Mouse (Mus musculus): ENCODE results near the gene Nfib.

Gene Nfib

GRCm38 (mm10) chr4:82592086-82593030 lies 113.2 kb downstream of the Nfib start:
- peak; percentile 69 for DNase-seq (ENCODE audit: low read depth)

- DNase-seq (ENCODE audit: low read depth): peak; percentile 85
These were observed 116.1 kb downstream of the Nfib start for GRCm38 (mm10) chr4:82589345-82589890.

- DNase-seq (ENCODE audit: low read depth): no peak
These were observed 116.8 kb downstream of the Nfib start for GRCm38 (mm10) chr4:82588718-82589117.

- DNase-seq (ENCODE audit: low read depth): no peak
These were observed 118.2 kb downstream of the Nfib start for GRCm38 (mm10) chr4:82587146-82587870.

GRCm38 (mm10) chr4:82586637-82587036 lies 118.9 kb downstream of the Nfib start:
- DNase-seq (ENCODE audit: low read depth): no peak

GRCm38 (mm10) chr4:82585536-82585935 lies 120.0 kb downstream of the Nfib start:
- DNase-seq (ENCODE audit: low read depth): no peak

- no peak for DNase-seq (ENCODE audit: low read depth)
These were observed 120.5 kb downstream of the Nfib start for GRCm38 (mm10) chr4:82585056-82585455.

- no peak for DNase-seq (ENCODE audit: low read depth)
These were observed 121.0 kb downstream of the Nfib start for GRCm38 (mm10) chr4:82584548-82584947.

- DNase-seq (ENCODE audit: low read depth): no peak
These were observed 132.3 kb downstream of the Nfib start for GRCm38 (mm10) chr4:82573291-82573605.

GRCm38 (mm10) chr4:82572410-82573290 lies 132.9 kb downstream of the Nfib start:
- peak; percentile 41 for DNase-seq (ENCODE audit: low read depth)

GRCm38 (mm10) chr4:82558816-82559215 lies 146.7 kb downstream of the Nfib start:
- no peak for DNase-seq (ENCODE audit: low read depth)

- peak; percentile 95 for DNase-seq (ENCODE audit: low read depth)
These were observed 149.8 kb downstream of the Nfib start for GRCm38 (mm10) chr4:82555673-82556171.

- peak; percentile 59 for DNase-seq (ENCODE audit: low read depth)
These were observed 151.9 kb downstream of the Nfib start for GRCm38 (mm10) chr4:82553658-82554057.

- DNase-seq (ENCODE audit: low read depth): peak; percentile 65
These were observed 153.3 kb downstream of the Nfib start for GRCm38 (mm10) chr4:82552238-82552637.

GRCm38 (mm10) chr4:82549762-82550380 lies 155.7 kb downstream of the Nfib start:
- DNase-seq (ENCODE audit: low read depth): peak; percentile 87

GRCm38 (mm10) chr4:82548247-82548646 lies 157.3 kb downstream of the Nfib start:
- no peak for DNase-seq (ENCODE audit: low read depth)

- DNase-seq (ENCODE audit: low read depth): no peak
These were observed 161.6 kb downstream of the Nfib start for GRCm38 (mm10) chr4:82543936-82544335.

- no peak for DNase-seq (ENCODE audit: low read depth)
These were observed 162.2 kb downstream of the Nfib start for GRCm38 (mm10) chr4:82543398-82543740.

- DNase-seq (ENCODE audit: low read depth): no peak
These were observed 162.7 kb downstream of the Nfib start for GRCm38 (mm10) chr4:82542656-82543397.

- peak; percentile 96 for DNase-seq (ENCODE audit: low read depth)
These were observed 163.5 kb downstream of the Nfib start for GRCm38 (mm10) chr4:82541894-82542510.
